Mouse (Mus musculus) lung, embryonic 16.5 days (tissue): Measurements from ENCODE around the gene Wars. TPM values are rescaled to one million over a fixed set of nuclear protein-coding genes. Genes with fewer than 3 reads are reported as not detected.

Experiments used
- ATAC-seq: fragments of 200-750 bp; cut with Nextera tagmentation; 2 replicates; pipeline ENCODE4 v1.8.0; 2017; ENCODE audit warnings: low read depth, mild to moderate bottlenecking, moderate library complexity
- H3K27ac ChIP-seq: fragments of 300-500 bp; sonication (generic); 2 replicates; pipeline ENCODE4 v1.5.1; 2014; ENCODE audit warnings: mild to moderate bottlenecking, control low read depth, low read length
- H3K27me3 ChIP-seq: fragments of 300-500 bp; sonication (generic); 2 replicates; pipeline ENCODE4 v1.6.1; 2014; ENCODE audit warnings: low read depth, low read length, mixed read lengths; ENCODE audit not compliant: control insufficient read depth, insufficient read depth
- H3K36me3 ChIP-seq: fragments of 300-500 bp; sonication (generic); 2 replicates; pipeline ENCODE4 v1.6.1; 2014; ENCODE audit warnings: low read length; ENCODE audit not compliant: control insufficient read depth, insufficient read depth
- H3K4me1 ChIP-seq: fragments of 300-500 bp; sonication (generic); replicated peaks from 2 replicates; pipeline ENCODE4 v1.6.1; 2014; ENCODE audit warnings: low read length, mixed read lengths; ENCODE audit not compliant: control insufficient read depth, insufficient read depth
- H3K4me2 ChIP-seq: fragments of 300-500 bp; sonication (generic); 2 replicates; pipeline ENCODE4 v1.6.1; 2014; ENCODE audit warnings: low read depth, low read length, control low read depth
- H3K4me3 ChIP-seq: fragments of 300-500 bp; sonication (generic); 2 replicates; pipeline ENCODE4 v1.5.1; 2014; ENCODE audit warnings: mild to moderate bottlenecking, low read length, control low read depth
- H3K9ac ChIP-seq: fragments of 300-500 bp; sonication (generic); 2 replicates; pipeline ENCODE4 v1.6.1; 2014; ENCODE audit warnings: low read length, control low read depth
- H3K9me3 ChIP-seq: fragments of 300-500 bp; sonication (generic); 2 replicates; pipeline ENCODE4 v1.6.1; 2016; ENCODE audit warnings: low read length; ENCODE audit not compliant: control insufficient read depth
- WGBS: fragments of 180-500 bp; shearing (Covaris S2); extraction: QIAGEN DNeasy Blood & Tissue Kit; methylation state at CpG from one replicate; pipeline ENCODE4 v1.1.7; 2014; 5-methylcytosine and 5-hydroxymethylcytosine counted together
- polyA plus RNA-seq: library from polyadenylated mRNA; unstranded; fragments of >200 nt; fragmentation: Nextera tagmentation; extraction: Ambion mirVana; gene quantifications from 2 replicates; pipeline ENCODE4 v1.2.1, GENCODE M21; 2015

The Wars gene
- polyA plus RNA-seq, 1 experiment from 2014 or later: 77.8 TPM

DNA sequence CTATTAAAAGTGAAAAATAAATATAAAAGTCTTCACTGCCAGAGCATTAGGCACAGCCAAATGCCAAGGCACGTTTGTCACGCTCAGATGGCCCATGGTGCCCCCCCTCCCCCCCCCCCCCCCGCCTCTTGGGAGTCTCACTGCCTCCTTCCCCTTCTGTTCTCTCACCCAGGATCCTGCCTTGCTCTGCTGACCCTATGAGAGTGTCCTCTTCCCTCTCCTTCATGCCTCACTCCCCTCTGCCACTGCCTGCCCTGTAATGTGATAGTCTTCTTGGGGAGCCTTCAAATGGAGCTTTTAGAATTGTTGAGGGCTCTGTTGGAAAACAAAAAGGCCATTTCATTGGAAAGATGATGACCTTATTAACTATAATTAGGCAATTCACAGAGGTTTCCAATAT, 38.1 kb upstream of the Wars start:
- no peak for ATAC-seq
- no peak overlapping the region for H3K4me3 ChIP-seq
- H3K4me1 ChIP-seq: no peaks in the 10 kb centered on the region
- H3K4me2 ChIP-seq: no peak overlapping the region
- H3K9ac ChIP-seq: no peak overlapping the region
- H3K9me3 ChIP-seq: no peaks in the 10 kb centered on the region
- H3K27me3 ChIP-seq: no peaks in the 10 kb centered on the region
- no peak overlapping the region for H3K27ac ChIP-seq
- no peaks in the 10 kb centered on the region for H3K36me3 ChIP-seq
- WGBS: 34% methylated on average over 2 of the region's 3 CpGs

GRCm38 (mm10) chr12:108931341-108932053, 37.5 kb upstream of the Wars start:
- Histone ChIP-seq H3K36me3 (no peaks in the 10 kb centered on the region), H3K4me1 (no peaks in the 10 kb centered on the region), H3K27ac (no peak overlapping the region), H3K4me2 (no peak overlapping the region), H3K9me3 (no peaks in the 10 kb centered on the region), H3K9ac (no peak overlapping the region; the same call in 1 of the 2 replicates), H3K27me3 (no peaks in the 10 kb centered on the region), H3K4me3 (no peak overlapping the region)
- WGBS: 58% methylated on average over 7 of the region's 7 CpGs
- no peak for ATAC-seq

DNA sequence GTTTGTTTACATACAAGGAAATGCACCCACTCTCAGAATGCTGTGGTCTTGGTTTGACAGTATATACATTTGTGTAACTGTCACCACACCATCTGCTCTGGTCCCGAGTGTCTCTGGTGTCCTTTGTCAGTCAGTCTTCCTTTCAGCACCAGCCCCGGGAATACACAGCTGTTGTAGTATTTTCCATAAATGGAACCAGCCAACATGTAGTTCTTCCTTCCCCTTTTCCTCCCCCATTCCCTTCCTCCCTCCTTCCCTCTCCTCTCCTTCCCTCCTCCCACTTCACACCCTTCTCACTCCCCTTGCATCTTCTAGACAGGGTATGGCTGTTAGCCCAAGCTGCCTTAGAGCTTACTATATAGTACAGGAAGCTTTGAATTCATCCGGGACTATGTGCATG, 35.5 kb upstream of the Wars start:
- 54% methylated on average over 3 of the region's 3 CpGs for WGBS
- ATAC-seq: peak; percentile 72
- H3K27ac ChIP-seq: no peak overlapping the region

DNA sequence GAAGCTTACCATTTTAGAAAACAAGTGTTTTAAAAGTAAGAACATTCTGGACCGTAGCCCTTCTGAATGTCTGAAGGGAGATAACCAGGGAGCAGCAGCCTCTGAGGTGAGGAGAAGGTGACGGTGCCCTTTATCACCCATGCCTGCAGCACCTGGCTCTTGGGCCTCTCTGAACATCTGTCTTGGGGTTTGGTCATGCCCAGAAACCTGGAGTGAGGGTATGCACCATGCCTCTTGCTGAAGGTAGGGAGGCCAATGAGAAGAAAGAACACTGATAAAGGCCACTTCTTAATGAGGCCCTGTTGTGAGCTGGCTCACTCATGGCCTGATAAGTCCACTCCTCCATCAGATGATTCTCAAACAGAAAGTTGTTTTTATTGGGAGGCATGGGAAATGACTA, 34.3 kb upstream of the Wars start:
- Histone ChIP-seq H3K4me2 (no peak overlapping the region), H3K4me3 (no peak overlapping the region), H3K9me3 (no peaks in the 10 kb centered on the region), H3K4me1 (no peaks in the 10 kb centered on the region), H3K27ac (no peak overlapping the region), H3K36me3 (no peaks in the 10 kb centered on the region), H3K9ac (no peak overlapping the region), H3K27me3 (no peaks in the 10 kb centered on the region)
- no peak for ATAC-seq
- WGBS: 77% methylated on average over 2 of the region's 2 CpGs

More for the DNA sequence above, 35.5 kb upstream of the Wars start:
- no peaks in the 10 kb centered on the region for H3K36me3 ChIP-seq
- H3K27me3 ChIP-seq: no peaks in the 10 kb centered on the region
- H3K9ac ChIP-seq: no peak overlapping the region
- no peaks in the 10 kb centered on the region for H3K9me3 ChIP-seq
- H3K4me1 ChIP-seq: no peaks in the 10 kb centered on the region
- no peak overlapping the region for H3K4me3 ChIP-seq
- no peak overlapping the region for H3K4me2 ChIP-seq

DNA sequence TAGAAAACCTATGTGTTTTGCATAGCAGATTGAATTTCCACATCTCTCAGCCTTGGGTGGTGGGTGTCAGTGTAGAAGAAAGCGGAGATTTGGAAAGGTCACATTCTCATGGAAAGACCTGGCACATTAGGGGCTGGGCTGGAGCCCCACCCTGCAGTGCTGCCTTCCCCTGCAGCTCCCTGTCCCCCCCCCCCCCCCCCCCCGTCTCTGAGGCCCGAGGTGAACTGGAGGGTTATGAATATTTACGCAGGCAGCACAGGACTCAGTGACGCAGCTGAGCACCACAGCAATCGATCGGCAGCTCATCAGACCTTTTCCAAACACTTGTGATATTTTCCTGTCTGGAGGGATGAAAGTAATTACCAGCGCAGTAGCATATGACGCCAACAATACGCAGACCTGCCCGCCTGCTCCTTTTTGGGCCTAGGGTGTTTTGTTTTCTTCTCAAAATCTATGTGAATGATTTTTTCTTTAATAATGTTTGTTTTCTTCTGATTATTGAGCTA, 32.7 kb upstream of the Wars start:
- Histone ChIP-seq H3K4me3 (no peak overlapping the region), H3K36me3 (no peaks in the 10 kb centered on the region), H3K9ac (no peak overlapping the region), H3K27me3 (no peaks in the 10 kb centered on the region), H3K9me3 (no peaks in the 10 kb centered on the region), H3K4me1 (no peaks in the 10 kb centered on the region), H3K4me2 (no peak overlapping the region), H3K27ac (no peak overlapping the region)
- 52% methylated on average over 10 of the region's 11 CpGs for WGBS
- ATAC-seq: no peak

DNA sequence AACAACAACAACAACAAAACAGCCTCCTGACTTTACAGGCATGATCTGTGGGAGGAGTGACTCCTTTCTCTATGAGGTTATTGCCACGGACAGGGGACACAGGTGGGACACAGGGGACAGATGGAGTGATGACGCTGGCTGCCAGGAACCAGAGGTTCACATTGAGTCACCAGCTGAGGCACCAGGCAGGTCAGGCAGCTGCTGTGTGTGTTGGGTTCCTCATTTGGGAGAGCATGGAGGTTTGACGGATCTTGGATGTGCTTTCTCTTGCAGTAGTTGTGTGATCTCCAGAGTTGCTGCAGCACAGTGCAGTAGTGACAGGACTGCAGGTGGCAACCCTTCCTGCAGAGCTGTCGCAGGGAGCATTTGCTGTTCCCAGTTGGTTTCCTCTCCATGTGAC, 24.8 kb upstream of the Wars start:
- Histone ChIP-seq H3K4me2 (no peak overlapping the region), H3K4me1 (no peaks in the 10 kb centered on the region), H3K36me3 (no peaks in the 10 kb centered on the region), H3K9me3 (no peaks in the 10 kb centered on the region), H3K4me3 (no peak overlapping the region), H3K9ac (no peak overlapping the region), H3K27ac (no peak overlapping the region), H3K27me3 (no peaks in the 10 kb centered on the region)
- WGBS: 66% methylated on average over 4 of the region's 4 CpGs
- no peak for ATAC-seq

DNA sequence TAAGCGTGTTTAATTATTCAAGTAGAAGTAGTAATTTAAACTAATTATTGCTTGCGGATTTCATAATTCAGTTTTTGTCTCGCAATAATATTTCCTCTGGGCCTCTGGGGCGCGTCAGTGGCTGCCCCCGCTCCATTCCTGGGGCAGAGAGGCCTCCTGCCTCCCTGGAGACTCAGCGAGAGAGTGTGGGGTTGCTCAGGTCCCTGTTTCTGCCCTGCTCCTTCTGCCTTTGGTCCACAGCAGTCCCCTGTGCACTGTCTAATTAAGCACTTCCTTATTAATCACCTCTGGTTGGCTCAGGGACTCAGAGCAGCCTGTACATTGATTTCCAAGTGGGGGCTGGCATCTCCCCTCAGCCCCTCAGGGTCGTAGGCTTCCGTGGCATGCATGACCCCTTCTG, 23.5 kb upstream of the Wars start:
- H3K9me3 ChIP-seq: no peaks in the 10 kb centered on the region
- WGBS: 63% methylated on average over 9 of the region's 9 CpGs
- H3K27me3 ChIP-seq: no peaks in the 10 kb centered on the region
- H3K36me3 ChIP-seq: no peaks in the 10 kb centered on the region
- ATAC-seq: no peak
- no peak overlapping the region for H3K9ac ChIP-seq
- H3K4me1 ChIP-seq: no peaks in the 10 kb centered on the region
- H3K4me2 ChIP-seq: no peak overlapping the region
- no peak overlapping the region for H3K4me3 ChIP-seq
- no peak overlapping the region for H3K27ac ChIP-seq

DNA sequence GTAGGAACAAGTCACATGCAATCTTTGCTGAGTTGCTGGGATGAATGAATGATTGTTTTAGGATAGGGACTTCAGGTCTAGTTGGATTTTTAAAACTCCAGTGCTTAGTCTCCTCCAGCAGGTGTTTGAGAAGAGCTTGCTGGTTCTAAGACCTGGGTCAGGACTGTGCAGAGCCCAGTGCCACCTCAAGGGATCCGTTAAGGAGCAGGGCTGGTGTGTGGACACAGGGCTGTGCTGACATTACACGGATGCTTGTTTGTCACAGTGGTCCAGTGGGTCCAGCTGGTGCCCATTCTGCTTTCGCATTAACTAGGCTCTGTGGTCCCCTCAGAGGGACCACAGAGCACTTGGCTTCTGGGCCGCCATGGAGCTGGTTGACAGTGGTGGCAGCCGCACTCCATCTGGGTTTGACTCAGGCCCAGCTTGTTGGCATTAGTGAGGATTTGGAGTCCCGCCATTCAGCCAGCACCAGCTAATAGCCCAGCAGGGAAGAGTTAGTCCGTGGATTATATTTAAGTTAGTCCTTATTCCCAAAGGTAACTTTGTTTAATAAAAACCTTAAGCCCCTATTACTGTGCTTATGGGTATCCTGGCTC, 22.6 kb upstream of the Wars start:
- no peak overlapping the region for H3K4me2 ChIP-seq
- no peak overlapping the region for H3K9ac ChIP-seq
- no peaks in the 10 kb centered on the region for H3K36me3 ChIP-seq
- no peak for ATAC-seq
- H3K9me3 ChIP-seq: no peaks in the 10 kb centered on the region
- H3K4me3 ChIP-seq: no peak overlapping the region
- 76% methylated on average over 7 of the region's 7 CpGs for WGBS
- H3K4me1 ChIP-seq: no peaks in the 10 kb centered on the region
- H3K27me3 ChIP-seq: no peaks in the 10 kb centered on the region
- H3K27ac ChIP-seq: no peak overlapping the region

GRCm38 (mm10) chr12:108915893-108916292, 21.9 kb upstream of the Wars start:
- no peaks in the 10 kb centered on the region; the same call in 1 of the 2 replicates for H3K4me1 ChIP-seq
- 23% methylated on average over 6 of the region's 6 CpGs for WGBS
- H3K9ac ChIP-seq: no peak overlapping the region
- H3K9me3 ChIP-seq: no peaks in the 10 kb centered on the region
- H3K27me3 ChIP-seq: no peaks in the 10 kb centered on the region
- no peak overlapping the region for H3K27ac ChIP-seq
- H3K4me3 ChIP-seq: no peak overlapping the region
- peak; percentile 58; the same call in 1 of the 2 replicates for ATAC-seq
- no peak overlapping the region for H3K4me2 ChIP-seq
- no peaks in the 10 kb centered on the region for H3K36me3 ChIP-seq
